Mouse (Mus musculus) kidney, postnatal 0 days (tissue): ENCODE data around the gene Plcd4. TPM values are rescaled to one million over a fixed set of nuclear protein-coding genes. Genes with fewer than 3 reads are reported as not detected.

Source experiments
- ATAC-seq: fragments of 200-750 bp; cut with Nextera tagmentation; replicated peaks from 2 replicates; pipeline ENCODE4 v1.8.0; 2017; ENCODE audit warnings: low read depth, moderate number of reproducible peaks, moderate TSS enrichment, moderate library complexity; ENCODE audit not compliant: low FRiP score
- DNase-seq: peaks from one replicate; pipeline ENCODE4 v3.0.0-alpha.2; 2016; ENCODE audit warnings: low spot score
- H3K27ac ChIP-seq: fragments of 300-500 bp; sonication (generic); 2 replicates; pipeline ENCODE4 v1.5.1; 2014; ENCODE audit warnings: mild to moderate bottlenecking
- H3K27me3 ChIP-seq: fragments of 300-500 bp; sonication (generic); 2 replicates; pipeline ENCODE4 v1.6.1; 2014; ENCODE audit warnings: low read length, mixed read lengths; ENCODE audit not compliant: insufficient read depth
- H3K36me3 ChIP-seq: fragments of 300-500 bp; sonication (generic); 2 replicates; pipeline ENCODE4 v1.6.1; 2014; ENCODE audit warnings: low read length, mixed read lengths; ENCODE audit not compliant: insufficient read depth
- H3K4me1 ChIP-seq: fragments of 300-500 bp; sonication (generic); replicated peaks from 2 replicates; pipeline ENCODE4 v1.6.1; 2014; ENCODE audit warnings: antibody characterized with exemption, low read length, mixed read lengths; ENCODE audit not compliant: insufficient read depth
- H3K4me2 ChIP-seq: fragments of 300-500 bp; sonication (generic); 2 replicates; pipeline ENCODE4 v1.6.1; 2014; ENCODE audit warnings: mild to moderate bottlenecking, low read length, moderate library complexity, mixed read lengths
- H3K4me3 ChIP-seq: fragments of 300-500 bp; sonication (generic); replicated peaks from 2 replicates; pipeline ENCODE4 v1.5.1; 2014; ENCODE audit warnings: low read depth, low read length
- H3K9ac ChIP-seq: fragments of 300-500 bp; sonication (generic); 2 replicates; pipeline ENCODE4 v1.6.1; 2014; ENCODE audit warnings: low read depth, low read length
- H3K9me3 ChIP-seq: fragments of 300-500 bp; sonication (generic); replicated peaks from 2 replicates; pipeline ENCODE4 v1.6.1; 2016; ENCODE audit warnings: low read length, inconsistent platforms, mixed read lengths
- CTCF ChIP-seq: IDR thresholded peaks from 2 replicates; pipeline ENCODE4 v1.5.1; 2016; ENCODE audit warnings: antibody characterized with exemption, low read depth, mild to moderate bottlenecking, moderate library complexity
- WGBS: fragments of 180-500 bp; shearing (Covaris S2); extraction: QIAGEN DNeasy Blood & Tissue Kit; methylation state at CpG from one replicate; pipeline ENCODE4 v1.1.7; 2014; 5-methylcytosine and 5-hydroxymethylcytosine counted together
- polyA plus RNA-seq: library from polyadenylated mRNA; unstranded; fragments of >200 nt; fragmentation: Nextera tagmentation; extraction: Ambion mirVana; gene quantifications from 2 replicates; pipeline ENCODE4 v1.2.1, GENCODE M21; 2015

Gene Plcd4
- polyA plus RNA-seq, 1 experiment from 2014 or later, result 1.0 TPM

DNA sequence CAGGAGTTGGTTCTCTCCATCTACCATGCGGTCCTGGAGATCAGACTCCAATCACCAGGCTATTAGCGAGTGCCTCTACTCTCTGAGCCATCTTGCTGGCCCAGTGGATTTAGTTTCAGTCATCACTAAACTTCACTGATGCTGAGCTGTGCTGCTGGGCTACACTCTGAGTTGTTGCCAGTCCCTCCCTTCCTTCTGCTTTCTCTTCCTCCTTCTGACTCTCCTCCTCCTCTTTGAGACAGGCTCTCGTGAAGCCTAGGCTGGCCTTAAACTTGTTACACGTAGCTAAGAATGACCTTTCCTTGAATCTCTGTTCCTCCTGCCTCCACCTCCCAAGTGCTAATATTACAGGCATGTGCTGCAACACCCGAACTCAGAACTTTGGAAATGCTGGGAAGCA lies 16.4 kb downstream of the Plcd4 start:
- H3K9me3 ChIP-seq, result no peaks in the 10 kb centered on the region
- no peak overlapping the region for H3K27ac ChIP-seq
- H3K4me1 ChIP-seq, result no peaks in the 10 kb centered on the region
- ATAC-seq, result no peak
- no peaks in the 10 kb centered on the region for H3K36me3 ChIP-seq
- no peak overlapping the region for H3K4me2 ChIP-seq
- WGBS, result 82% methylated on average over 5 of the region's 5 CpGs
- no peaks in the 10 kb centered on the region for H3K27me3 ChIP-seq
- no peak overlapping the region for H3K9ac ChIP-seq
- DNase-seq, result no peak
- no peak for TF ChIP-seq CTCF
- H3K4me3 ChIP-seq, result no peak overlapping the region

DNA sequence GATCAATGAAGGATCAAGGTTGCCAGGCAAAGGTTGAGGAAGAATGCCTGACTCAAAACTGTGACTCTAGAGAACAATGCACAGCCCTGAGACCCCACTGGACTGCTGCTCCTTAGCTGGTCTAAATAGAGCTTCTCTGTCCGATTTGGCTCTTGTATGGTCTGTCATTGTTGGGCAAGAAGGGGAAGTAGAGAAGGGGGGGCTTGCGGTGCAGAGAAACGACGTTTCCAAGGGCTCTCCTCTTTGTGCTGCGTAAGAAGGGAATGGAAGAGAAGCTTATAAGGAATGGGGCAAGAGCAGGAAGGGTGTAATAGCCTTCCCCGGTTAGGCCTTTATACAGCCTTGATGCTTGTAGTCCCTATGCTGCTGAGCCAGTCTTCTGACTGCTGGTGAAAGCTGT lies 23.1 kb downstream of the Plcd4 start:
- Histone ChIP-seq H3K27ac (no peak overlapping the region), H3K4me2 (no peak overlapping the region), H3K4me1 (no peaks in the 10 kb centered on the region), H3K36me3 (peaks cover 46% of the 10 kb centered on the region), H3K27me3 (no peaks in the 10 kb centered on the region), H3K9me3 (no peaks in the 10 kb centered on the region), H3K9ac (no peak overlapping the region), H3K4me3 (no peak overlapping the region)
- WGBS, result 89% methylated on average over 6 of the region's 6 CpGs
- TF ChIP-seq CTCF, result no peak
- DNase-seq (no peak), ATAC-seq (no peak)

DNA sequence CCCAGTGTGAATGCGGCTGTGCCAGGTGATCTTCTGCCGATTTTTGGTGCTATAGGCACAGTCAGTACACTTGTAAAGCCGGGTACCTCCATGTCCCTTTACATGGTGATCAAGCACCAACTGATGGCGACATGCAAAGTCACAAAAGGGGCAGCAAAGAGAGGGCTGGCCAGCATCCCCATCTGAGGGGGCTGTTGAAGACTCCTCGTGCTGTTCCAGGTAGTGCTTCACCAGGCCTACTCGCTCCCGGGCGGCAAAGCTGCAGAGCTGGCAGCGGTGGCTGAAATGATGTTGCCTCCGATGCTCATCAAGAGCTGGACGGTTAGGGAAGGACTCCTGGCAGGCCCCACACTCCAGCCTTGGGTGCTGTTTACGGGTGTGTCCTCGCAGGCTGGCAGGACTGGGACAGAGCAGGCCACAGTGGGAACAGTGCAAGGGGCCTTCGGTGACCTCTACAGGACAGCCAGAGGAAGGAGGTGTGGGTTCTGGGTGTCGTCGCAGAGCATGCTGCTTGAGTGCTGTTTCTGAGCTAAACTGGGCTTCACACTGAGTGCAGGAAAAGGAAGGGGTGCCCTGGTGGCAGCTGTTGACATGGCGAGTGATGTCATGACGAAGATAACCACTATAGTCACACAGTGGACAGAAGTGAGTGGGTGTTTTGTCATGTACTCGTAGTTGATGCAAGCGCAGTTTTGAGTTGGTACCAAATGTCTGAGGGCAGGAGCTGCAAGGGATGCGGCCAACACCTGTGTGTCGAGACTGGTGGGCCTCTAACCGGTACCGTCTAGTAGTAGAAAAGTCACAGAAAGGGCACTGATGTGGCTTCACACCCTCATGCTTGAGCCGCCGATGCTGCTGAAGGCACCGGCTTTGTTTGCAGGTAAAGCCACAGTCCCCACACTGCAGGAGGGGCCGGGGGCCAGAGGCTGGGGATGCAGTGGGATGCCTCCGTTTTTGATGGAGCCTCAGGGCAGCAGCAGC lies 27.3 kb downstream of the Plcd4 start:
- no peak overlapping the region for H3K27ac ChIP-seq
- no peak overlapping the region for H3K4me3 ChIP-seq
- no peaks in the 10 kb centered on the region for H3K27me3 ChIP-seq
- H3K9ac ChIP-seq, result no peak overlapping the region
- no peaks in the 10 kb centered on the region for H3K4me1 ChIP-seq
- TF ChIP-seq CTCF, result no peak
- H3K36me3 ChIP-seq, result peaks cover 68% of the 10 kb centered on the region
- no peaks in the 10 kb centered on the region for H3K9me3 ChIP-seq
- no peak overlapping the region for H3K4me2 ChIP-seq
- peak; percentile 4 for DNase-seq
- 90% methylated on average over 29 of the region's 29 CpGs for WGBS
- no peak for ATAC-seq

DNA sequence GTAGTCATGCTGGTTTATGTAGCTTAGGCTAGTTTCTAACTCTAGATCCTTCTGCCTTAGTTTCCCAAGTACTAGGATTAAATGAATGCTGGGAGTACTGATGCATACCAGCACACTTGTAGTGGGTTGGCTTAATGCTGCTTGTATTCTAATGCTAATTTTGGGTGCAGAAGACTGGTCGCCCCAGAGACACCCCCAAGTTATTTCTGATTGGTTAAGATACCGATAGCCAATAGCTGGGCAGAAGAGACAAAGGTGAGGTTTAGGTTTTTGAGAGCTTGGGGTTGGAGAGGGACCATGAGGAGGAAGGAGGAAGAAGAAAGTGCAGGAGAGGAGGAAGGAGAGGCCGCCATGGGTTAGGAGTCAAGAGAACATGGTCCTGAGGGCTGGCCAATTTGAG lies 39.9 kb downstream of the Plcd4 start:
- H3K9ac ChIP-seq, result no peak overlapping the region
- no peak for ATAC-seq
- no peaks in the 10 kb centered on the region for H3K4me1 ChIP-seq
- TF ChIP-seq CTCF, result no peak
- H3K27ac ChIP-seq, result no peak overlapping the region
- H3K4me3 ChIP-seq, result no peak overlapping the region
- no peaks in the 10 kb centered on the region for H3K9me3 ChIP-seq
- H3K36me3 ChIP-seq, result peaks cover 29% of the 10 kb centered on the region
- no peak for DNase-seq
- whole genome bisulfite sequencing, result 87% methylated on average over 3 of the region's 3 CpGs
- no peak overlapping the region for H3K4me2 ChIP-seq
- no peaks in the 10 kb centered on the region for H3K27me3 ChIP-seq

DNA sequence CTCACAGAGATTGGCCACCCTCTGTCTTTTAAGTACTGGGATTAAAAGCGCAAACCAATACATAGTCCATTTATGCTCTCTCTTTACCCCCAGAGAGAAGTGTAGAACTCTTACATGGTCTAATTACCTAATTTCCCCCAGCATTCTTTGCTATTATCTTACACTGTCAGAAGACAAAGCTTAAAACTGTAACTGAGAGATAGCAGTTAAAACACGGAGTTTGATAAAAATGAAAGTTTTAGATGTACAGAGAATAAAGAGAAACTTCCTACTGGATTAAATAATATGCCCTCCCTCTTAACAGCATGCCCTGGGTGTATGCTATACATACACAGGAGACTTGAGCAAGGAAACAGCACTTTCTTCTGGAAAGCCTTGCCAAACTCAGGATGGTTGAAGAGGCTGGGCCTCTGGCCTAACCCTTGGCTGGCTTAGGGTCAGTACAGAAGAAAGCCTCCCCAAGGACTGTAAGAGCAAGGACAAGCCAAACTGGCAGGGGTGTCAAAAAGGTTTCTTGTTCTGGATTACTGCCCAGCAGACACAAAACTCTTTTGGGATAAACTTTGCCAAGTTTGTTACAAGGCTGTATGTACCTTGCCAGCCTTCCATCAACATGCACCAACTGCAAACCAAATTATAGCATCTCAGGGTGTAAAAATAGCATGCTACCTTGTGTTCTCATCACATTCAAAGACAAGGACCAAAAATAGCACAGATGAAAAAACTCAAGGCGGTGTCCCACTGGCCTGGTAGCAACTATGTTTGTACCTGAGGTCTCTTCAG lies 42.1 kb downstream of the Plcd4 start:
- no peak overlapping the region for H3K4me2 ChIP-seq
- 88% methylated on average over 3 of the region's 3 CpGs for WGBS
- DNase-seq (no peak), ATAC-seq (no peak)
- H3K36me3 ChIP-seq, result peaks cover 10% of the 10 kb centered on the region
- H3K9me3 ChIP-seq, result no peaks in the 10 kb centered on the region
- TF ChIP-seq CTCF, result no peak
- no peak overlapping the region for H3K27ac ChIP-seq
- H3K4me3 ChIP-seq, result no peak overlapping the region
- no peaks in the 10 kb centered on the region for H3K4me1 ChIP-seq
- no peaks in the 10 kb centered on the region for H3K27me3 ChIP-seq
- no peak overlapping the region for H3K9ac ChIP-seq

DNA sequence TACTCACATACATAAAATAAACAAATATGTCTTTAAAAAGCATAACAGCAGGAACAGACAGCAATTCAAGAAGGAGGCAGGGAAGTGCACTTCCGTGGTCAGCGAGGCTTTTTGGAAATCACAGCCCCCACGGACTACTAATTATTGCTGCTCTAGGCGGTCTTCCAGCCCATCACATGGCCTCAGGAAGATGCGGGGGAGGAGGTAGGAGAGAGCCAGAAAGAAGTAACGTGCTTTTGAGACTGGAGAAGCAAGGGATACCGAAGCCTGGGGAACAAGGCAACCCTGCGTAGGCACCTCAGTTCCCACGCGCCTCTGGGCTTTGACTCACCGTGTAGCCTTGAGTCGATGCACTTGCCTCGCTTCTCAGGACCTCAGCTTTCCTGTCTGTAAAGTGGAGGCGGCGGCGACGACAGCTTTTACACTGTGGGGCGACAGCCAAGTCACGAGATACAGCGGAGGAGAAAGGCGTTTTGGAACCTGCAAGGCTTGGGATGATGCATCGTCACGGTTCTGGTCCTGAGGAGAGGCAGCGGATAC lies 44.6 kb downstream of the Plcd4 start:
- no peak for TF ChIP-seq CTCF
- Histone ChIP-seq H3K4me2 (peak overlapping the region; percentile 72), H3K36me3 (peaks cover 16% of the 10 kb centered on the region), H3K9ac (peak overlapping the region; percentile 56), H3K27ac (peak overlapping the region; percentile 68), H3K9me3 (no peaks in the 10 kb centered on the region), H3K27me3 (no peaks in the 10 kb centered on the region), H3K4me1 (no peaks in the 10 kb centered on the region), H3K4me3 (peak overlapping the region; percentile 72)
- under 1% methylated on average over 24 of the region's 24 CpGs for WGBS
- DNase-seq, result peak; percentile 65
- no peak for ATAC-seq
